Comparison of ENCODE assay signal across 17 mouse cellular contexts in the genomic region with DNA sequence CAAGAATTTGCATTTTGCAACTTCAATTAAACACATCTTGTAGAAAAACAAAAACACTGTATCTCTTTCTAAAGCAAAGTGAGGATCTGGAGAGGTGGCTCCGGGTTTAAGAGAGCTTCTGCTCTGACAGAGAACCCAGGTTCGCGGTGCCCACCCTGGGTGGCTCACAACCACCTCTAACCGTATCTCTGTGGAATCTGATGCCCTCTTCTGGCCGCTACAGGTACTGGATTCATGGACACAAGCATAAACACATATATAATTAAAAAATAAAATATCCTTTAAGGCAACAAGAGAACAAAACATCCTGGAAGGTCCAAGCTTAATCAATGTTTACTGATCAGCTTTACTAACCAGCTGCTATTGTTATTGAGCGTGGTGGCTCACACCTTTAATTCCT.
DNase-seq lines count a peak whose midpoint lies in the region; ATAC-seq and TF ChIP-seq lines count a peak whose summit lies in the region.
"Had no signal": no experiment of that assay in that cellular context is flagged by ENCODE, and none has a peak within 500 bp of the region (broad histone marks: within the 10 kb centered on the region; RNA-seq: fewer than 3 reads in every experiment).

No protein-coding gene starts in this region.

- H3K27ac ChIP-seq in hindbrain, postnatal 0 days = no peak overlapping the region
- no peak overlapping the region for H3K27ac ChIP-seq in hindbrain, embryonic 13.5 days
- no peak overlapping the region for H3K27ac ChIP-seq in liver, embryonic 14.5 days
- no peak overlapping the region for H3K27ac ChIP-seq in liver, embryonic 12.5 days
- H3K27ac ChIP-seq in ES-Bruce4 (ENCODE audit: insufficient read depth, low read length) = no peak overlapping the region
- H3K27ac ChIP-seq in bone marrow macrophage, adult 2 months (ENCODE audit: insufficient read depth, low read depth, low read length) = no peak overlapping the region
- H3K27ac ChIP-seq: hindbrain, embryonic 10.5 days; liver, embryonic 15.5 days; midbrain, embryonic 12.5 days had no signal

- H3K4me3 ChIP-seq in hindbrain, postnatal 0 days (ENCODE audit: low read length) = no peak overlapping the region
- H3K4me3 ChIP-seq in hindbrain, embryonic 13.5 days = no peak overlapping the region
- H3K4me3 ChIP-seq in liver, embryonic 14.5 days (ENCODE audit: insufficient read depth in 1 of 2, low read depth in 2 of 2, low read length in 2 of 2) = no peak overlapping the region
- H3K4me3 ChIP-seq in liver, embryonic 12.5 days = no peak overlapping the region
- H3K4me3 ChIP-seq in ES-Bruce4 (ENCODE audit: low read depth, low read length) = no peak overlapping the region
- H3K4me3 ChIP-seq in bone marrow macrophage, adult 2 months (ENCODE audit: insufficient read depth, low read length) = no peak overlapping the region
- H3K4me3 ChIP-seq: hindbrain, embryonic 10.5 days; liver, embryonic 15.5 days; midbrain, embryonic 12.5 days; myocyte had no signal

- no peak for DNase-seq in hindbrain, postnatal 0 days (ENCODE audit: low spot score)
- no peak for DNase-seq in liver, embryonic 14.5 days (ENCODE audit: low read depth in 3 of 3, low spot score in 3 of 3)
- DNase-seq in right cerebral cortex, postnatal 25 days = no peak
- no peak for DNase-seq in left cerebral cortex, postnatal 25 days (ENCODE audit: low spot score in 2 of 2)
- DNase-seq: cerebellum, adult 11-12 months; cerebellum, postnatal 25 days; heart, adult 11 months; lung, postnatal 36 days had no signal

- 85% methylated on average over 6 of the region's 6 CpGs for WGBS in hindbrain, postnatal 0 days
- 87% methylated on average over 6 of the region's 6 CpGs for WGBS in hindbrain, embryonic 13.5 days
- WGBS in liver, embryonic 14.5 days (ENCODE audit: insufficient replicate concordance) = 68% methylated on average over 6 of the region's 6 CpGs
- 61% methylated on average over 6 of the region's 6 CpGs for WGBS in liver, embryonic 12.5 days (ENCODE audit: insufficient replicate concordance)

- no peak for TF ChIP-seq EP300 in liver, embryonic 14.5 days (IDR thresholded peaks at IDR 0.05; ENCODE audit: low read depth)
- no peak for TF ChIP-seq EP300 in ES-Bruce4 (IDR thresholded peaks at IDR 0.05; ENCODE audit: insufficient read depth, low read depth, low read length)

- no peak overlapping the region for H3K9ac ChIP-seq in hindbrain, postnatal 0 days (replicated peaks; ENCODE audit: low read length)
- no peak overlapping the region for H3K9ac ChIP-seq in hindbrain, embryonic 13.5 days
- H3K9ac ChIP-seq in liver, embryonic 14.5 days (replicated peaks) = no peak overlapping the region
- no peak overlapping the region for H3K9ac ChIP-seq in liver, embryonic 12.5 days
- no peak overlapping the region for H3K9ac ChIP-seq in ES-Bruce4 (ENCODE audit: low read depth, poor library complexity, severe bottlenecking)
- H3K9ac ChIP-seq: liver, embryonic 15.5 days; midbrain, embryonic 12.5 days had no signal

- intact Hi-C loops in left cerebral cortex, postnatal 25 days (cut with DNase I) = no loop called here

- 0 out of 2 replicates have a peak, but pooled peaks cover 5% of the 10 kb centered on the region for H3K4me1 ChIP-seq in hindbrain, postnatal 0 days (ENCODE audit: insufficient read depth, low read length)
- peaks cover 10% of the 10 kb centered on the region for H3K4me1 ChIP-seq in hindbrain, embryonic 13.5 days (replicated peaks)
- H3K4me1 ChIP-seq in liver, embryonic 14.5 days (replicated peaks; ENCODE audit: control insufficient read depth in 2 of 2, insufficient read depth in 2 of 2, low read length in 1 of 2) = no peaks in the 10 kb centered on the region
- H3K4me1 ChIP-seq in liver, embryonic 12.5 days = no peaks in the 10 kb centered on the region
- no peaks in the 10 kb centered on the region for H3K4me1 ChIP-seq in ES-Bruce4 (ENCODE audit: control insufficient read depth, insufficient read depth, low read length)
- H3K4me1 ChIP-seq in bone marrow macrophage, adult 2 months (ENCODE audit: control insufficient read depth, insufficient read depth, low read length) = peaks cover 13% of the 10 kb centered on the region
- H3K4me1 ChIP-seq: liver, embryonic 15.5 days had no signal

- H3K9me3 ChIP-seq in hindbrain, postnatal 0 days (ENCODE audit: low read length) = no peaks in the 10 kb centered on the region
- H3K9me3 ChIP-seq in hindbrain, embryonic 13.5 days = no peaks in the 10 kb centered on the region
- no peaks in the 10 kb centered on the region for H3K9me3 ChIP-seq in liver, embryonic 14.5 days (ENCODE audit: control insufficient read depth, low read length)
- H3K9me3 ChIP-seq in liver, embryonic 12.5 days (replicated peaks) = no peaks in the 10 kb centered on the region
- H3K9me3 ChIP-seq in ES-Bruce4 (replicated peaks; ENCODE audit: control insufficient read depth, insufficient read depth, low read length, poor library complexity, severe bottlenecking) = no peaks in the 10 kb centered on the region
- H3K9me3 ChIP-seq: hindbrain, embryonic 10.5 days; liver, embryonic 15.5 days; midbrain, embryonic 12.5 days had no signal

- H3K27me3 ChIP-seq in hindbrain, postnatal 0 days (ENCODE audit: insufficient read depth, low read length) = no peaks in the 10 kb centered on the region
- H3K27me3 ChIP-seq in hindbrain, embryonic 13.5 days = no peaks in the 10 kb centered on the region
- H3K27me3 ChIP-seq in liver, embryonic 14.5 days (ENCODE audit: control insufficient read depth, insufficient read depth, low read length) = no peaks in the 10 kb centered on the region
- no peaks in the 10 kb centered on the region for H3K27me3 ChIP-seq in liver, embryonic 12.5 days (replicated peaks)
- no peaks in the 10 kb centered on the region for H3K27me3 ChIP-seq in ES-Bruce4 (ENCODE audit: control insufficient read depth, insufficient read depth, low read length, poor library complexity, severe bottlenecking)
- H3K27me3 ChIP-seq: liver, embryonic 15.5 days had no signal

- TF ChIP-seq CTCF in hindbrain, postnatal 0 days (IDR thresholded peaks at IDR 0.05; ENCODE audit: low read depth) = 0 out of 2 replicates have a peak, but pooled peaks have one; percentile 14
- peak; percentile 54 for TF ChIP-seq CTCF in liver, embryonic 14.5 days (IDR thresholded peaks at IDR 0.05; ENCODE audit: low read depth)
- TF ChIP-seq CTCF in ES-Bruce4 (IDR thresholded peaks at IDR 0.05; ENCODE audit: low read depth, low read length) = peak; percentile 28
- peak; percentile 9; the same call in 1 of the 2 replicates for TF ChIP-seq CTCF in bone marrow macrophage, adult 2 months (IDR thresholded peaks at IDR 0.05; ENCODE audit: low read depth, low read length)

- H3K36me3 ChIP-seq in hindbrain, postnatal 0 days (ENCODE audit: insufficient read depth, low read length) = no peaks in the 10 kb centered on the region
- H3K36me3 ChIP-seq in hindbrain, embryonic 13.5 days = no peaks in the 10 kb centered on the region
- H3K36me3 ChIP-seq in liver, embryonic 14.5 days (replicated peaks; ENCODE audit: control insufficient read depth, insufficient read depth, low read depth) = no peaks in the 10 kb centered on the region
- H3K36me3 ChIP-seq in liver, embryonic 12.5 days = no peaks in the 10 kb centered on the region
- no peaks in the 10 kb centered on the region for H3K36me3 ChIP-seq in ES-Bruce4 (ENCODE audit: control insufficient read depth, insufficient read depth, low read length, poor library complexity, severe bottlenecking)
- H3K36me3 ChIP-seq: hindbrain, embryonic 10.5 days; liver, embryonic 15.5 days; midbrain, embryonic 12.5 days had no signal

- no peak for TF ChIP-seq POLR2A in ES-Bruce4 (IDR thresholded peaks at IDR 0.05; ENCODE audit: insufficient read depth, low read length)
- no peak for TF ChIP-seq POLR2A in bone marrow macrophage, adult 2 months (IDR thresholded peaks at IDR 0.05; ENCODE audit: borderline replicate concordance, low read depth, low read length)

- ATAC-seq in hindbrain, postnatal 0 days = no peak
- ATAC-seq in hindbrain, embryonic 13.5 days (ENCODE audit: low FRiP score) = no peak
- no peak for ATAC-seq in liver, embryonic 14.5 days (ENCODE audit: insufficient read depth)
- ATAC-seq in liver, embryonic 12.5 days = no peak
- ATAC-seq: forebrain, embryonic 14.5 days had no signal

- H3K4me2 ChIP-seq in hindbrain, postnatal 0 days (ENCODE audit: low read depth, low read length) = no peak overlapping the region
- no peak overlapping the region for H3K4me2 ChIP-seq in hindbrain, embryonic 13.5 days
- H3K4me2 ChIP-seq in liver, embryonic 14.5 days (ENCODE audit: low read depth) = no peak overlapping the region
- no peak overlapping the region for H3K4me2 ChIP-seq in liver, embryonic 12.5 days
- H3K4me2 ChIP-seq: liver, embryonic 15.5 days; midbrain, embryonic 12.5 days had no signal
